Mouse (Mus musculus) kidney, adult 9 months (tissue): ENCODE measurements at regions not wholly inside any gene's neighbourhood (a gene's known extent, or its start where the extent isn't known, plus 50 kb on each side); places are given as distances from the start of the nearest gene placed in this dataset.

ENCODE experiments used
- DNase-seq: peaks from one replicate; pipeline ENCODE4 v3.0.0; 2022

- DNase-seq = no peak
Measured at GRCm38 (mm10) chr7:137888731-137889130, 451.3 kb downstream of the Glrx3 start.

- DNase-seq = no peak
Measured at GRCm38 (mm10) chr7:137906424-137907060, 469.1 kb downstream of the Glrx3 start.

GRCm38 (mm10) chr7:137909456-137909855, 472.0 kb downstream of the Glrx3 start:
- peak; percentile 48 for DNase-seq

DNA sequence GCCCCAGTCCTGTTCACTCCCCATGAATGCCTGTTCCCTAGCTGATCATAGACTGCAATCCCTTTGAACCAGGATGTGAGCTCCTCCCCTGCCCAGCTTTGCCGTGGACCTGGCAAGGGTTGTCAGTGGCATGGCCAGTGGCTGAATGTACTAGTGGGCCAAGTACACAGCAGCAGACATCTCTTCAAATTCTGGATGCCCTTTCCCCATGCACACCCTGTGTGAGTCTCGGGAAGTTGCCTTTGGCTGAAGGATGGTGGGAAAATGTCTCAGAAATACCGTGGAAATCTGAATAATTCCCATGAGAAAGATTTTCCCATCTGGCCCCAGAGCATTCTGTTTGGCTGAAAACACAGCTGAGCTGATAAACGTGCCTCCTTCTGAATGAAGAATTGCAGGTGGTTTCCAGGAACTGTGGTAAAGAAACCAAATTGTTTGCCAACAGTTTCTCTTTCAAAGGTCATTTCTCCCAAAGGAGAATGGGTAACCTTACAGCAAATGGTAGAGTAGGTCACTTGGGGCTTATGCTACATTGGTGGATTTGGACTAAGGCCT, 476.2 kb downstream of the Glrx3 start:
- DNase-seq = no peak

GRCm38 (mm10) chr7:137914506-137914905, 477.1 kb downstream of the Glrx3 start:
- peak; percentile 79 for DNase-seq

GRCm38 (mm10) chr7:137916351-137916750, 478.9 kb downstream of the Glrx3 start:
- DNase-seq = no peak

GRCm38 (mm10) chr7:137924464-137925167, 472.9 kb downstream of the Tcerg1l start:
- no peak for DNase-seq

DNA sequence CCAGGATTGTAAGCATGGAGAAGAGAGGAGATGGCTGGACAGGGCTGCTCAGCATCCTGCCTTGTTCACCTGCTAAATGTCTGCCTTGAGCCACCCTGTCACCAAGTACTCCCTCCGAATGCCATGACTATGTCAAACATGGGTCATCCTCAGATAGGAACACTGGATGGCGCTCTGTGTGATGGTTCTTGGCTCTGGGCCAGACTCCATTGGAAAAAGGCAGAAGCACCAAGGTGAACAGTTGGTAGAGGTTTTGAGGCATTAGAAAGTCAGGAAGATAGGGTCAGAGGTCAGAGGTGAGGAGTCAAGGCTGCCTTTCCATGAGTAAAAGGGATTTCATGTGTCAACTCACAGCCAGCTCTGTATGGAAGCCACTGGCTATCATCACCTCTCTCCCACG, 471.9 kb downstream of the Tcerg1l start:
- no peak for DNase-seq

DNA sequence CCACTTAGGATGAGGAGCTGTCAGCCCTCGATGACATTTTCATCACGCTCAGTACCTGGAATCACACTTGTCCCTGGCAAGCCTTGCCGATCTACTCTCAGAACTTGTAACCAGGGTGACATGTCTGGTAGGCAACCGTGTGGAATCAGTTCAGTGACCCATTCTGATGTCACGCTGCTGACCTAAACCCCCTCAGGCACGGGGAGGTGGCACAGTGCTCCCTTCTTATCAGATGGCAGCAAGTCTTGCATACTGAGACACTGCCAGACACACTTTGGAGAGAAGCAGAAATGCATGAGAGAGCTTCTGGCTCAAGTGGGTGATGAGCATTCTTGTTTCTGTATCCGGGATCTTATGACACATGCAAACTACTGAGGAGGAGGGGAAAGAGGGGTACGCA, 470.2 kb downstream of the Tcerg1l start:
- no peak for DNase-seq

DNA sequence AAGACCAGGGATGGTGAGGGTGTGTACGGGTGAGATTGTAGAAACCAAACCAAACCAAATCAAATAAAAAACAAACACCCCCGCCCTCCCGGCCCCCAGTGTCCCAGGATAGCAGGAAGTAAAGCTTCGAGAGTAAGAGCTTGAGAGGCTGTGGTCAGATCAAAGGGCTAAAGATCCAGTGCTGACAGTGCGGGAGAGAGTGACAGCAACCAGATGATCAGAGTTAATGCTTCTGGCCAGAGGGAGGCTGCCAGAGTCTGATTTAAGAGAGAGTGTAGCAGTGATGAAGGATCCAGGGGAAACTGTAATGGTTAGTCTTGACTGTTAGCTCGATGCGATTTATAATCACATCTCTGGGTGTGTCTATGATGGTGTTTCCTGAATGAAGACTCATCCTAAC, 467.3 kb downstream of the Tcerg1l start:
- no peak for DNase-seq

GRCm38 (mm10) chr7:137935896-137936295, 461.6 kb downstream of the Tcerg1l start:
- peak; percentile 47 for DNase-seq

DNA sequence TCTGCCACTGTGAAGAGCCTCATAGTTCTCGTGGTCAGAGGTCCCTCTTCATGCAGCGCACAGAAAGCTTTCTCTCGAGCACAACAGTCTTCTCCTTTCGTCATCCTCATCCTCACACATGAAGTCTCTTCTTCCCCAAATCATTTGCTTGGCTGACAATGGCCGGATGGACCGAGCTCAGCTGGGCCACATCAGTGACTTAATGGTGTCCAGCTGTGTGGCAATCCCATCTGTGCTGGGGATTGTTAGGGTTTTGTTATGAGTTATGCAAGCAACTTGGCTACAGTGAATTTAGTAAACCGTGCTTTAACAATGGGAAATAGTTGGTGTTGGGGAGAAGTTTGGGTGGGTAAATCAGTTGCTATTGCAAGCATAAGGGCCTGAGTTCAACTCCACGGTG, 458.4 kb downstream of the Tcerg1l start:
- no peak for DNase-seq

DNA sequence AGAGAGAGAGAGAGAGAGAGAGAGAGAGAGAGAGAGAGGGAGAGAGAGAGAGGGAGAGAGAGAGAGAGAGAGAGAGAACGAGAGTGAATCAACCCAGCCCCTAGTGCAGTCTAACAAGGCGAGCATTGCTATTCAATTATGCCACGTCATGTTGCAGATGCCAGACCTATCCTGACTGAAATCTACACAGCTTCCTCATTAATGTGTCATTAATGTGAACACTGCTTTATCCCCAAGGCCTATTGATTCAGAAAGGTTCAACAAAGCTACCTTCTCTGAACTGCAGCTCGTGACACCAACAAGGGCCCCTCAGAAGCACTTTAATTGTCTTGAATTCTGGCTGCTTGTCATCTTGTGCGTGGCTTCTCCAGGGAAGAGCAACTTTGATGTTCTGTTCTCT, 457.4 kb downstream of the Tcerg1l start:
- DNase-seq = no peak

- peak; percentile 3 for DNase-seq
Measured at GRCm38 (mm10) chr7:137944991-137945390, 452.5 kb downstream of the Tcerg1l start.

GRCm38 (mm10) chr7:137947424-137947823, 450.1 kb downstream of the Tcerg1l start:
- DNase-seq = no peak

GRCm38 (mm10) chr7:137957354-137957753, 440.2 kb downstream of the Tcerg1l start:
- no peak for DNase-seq

GRCm38 (mm10) chr7:137957848-137958247, 439.7 kb downstream of the Tcerg1l start:
- DNase-seq = no peak

DNA sequence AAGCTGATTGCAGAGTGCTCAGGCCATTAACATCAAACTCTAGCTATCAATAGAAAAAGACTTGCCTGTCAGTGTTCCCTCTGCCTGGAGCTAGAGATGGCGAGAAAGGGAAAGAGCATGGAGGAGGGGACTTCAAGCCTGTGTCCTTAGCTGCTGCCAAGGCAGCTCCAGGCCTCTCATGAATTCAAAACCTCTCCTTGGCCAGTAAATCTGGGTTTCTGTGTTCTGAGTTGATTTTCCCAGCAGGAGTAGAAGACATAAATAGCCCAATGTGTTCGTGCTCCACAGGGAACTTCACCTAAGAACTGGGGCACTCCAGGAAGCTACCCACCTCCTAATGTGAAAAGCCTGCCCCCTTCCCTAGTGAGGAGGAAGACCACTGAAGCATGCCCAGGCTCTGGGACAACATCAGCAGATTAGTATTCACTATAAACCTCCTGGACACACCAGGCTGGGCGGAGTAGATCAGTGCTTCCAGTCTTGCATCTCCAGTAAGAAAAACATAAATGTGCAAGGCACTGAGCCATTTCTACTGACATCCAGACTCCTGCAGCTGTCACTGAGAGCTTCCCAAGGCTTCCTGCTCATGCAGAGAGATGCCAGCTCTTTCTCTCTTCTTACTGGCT, 433.9 kb downstream of the Tcerg1l start:
- DNase-seq = no peak

DNA sequence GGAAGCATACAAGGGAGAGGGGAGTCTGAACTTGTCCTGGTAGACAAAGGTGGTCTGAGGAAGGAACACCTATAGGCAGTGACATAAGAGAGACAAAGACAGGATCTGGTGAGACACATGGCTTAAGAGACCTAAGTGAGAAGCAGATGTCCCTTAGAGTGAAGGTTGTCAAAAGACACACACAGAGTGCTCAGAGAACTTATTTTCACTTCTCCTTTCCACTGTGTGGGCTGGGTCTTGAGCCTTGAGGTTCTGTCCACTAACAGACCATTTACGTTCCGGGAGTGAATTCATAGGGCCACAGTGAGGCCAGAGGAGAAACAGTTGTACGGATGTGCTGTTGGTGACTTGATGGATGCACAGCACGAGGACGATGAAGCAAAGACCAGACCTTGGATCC, 422.8 kb downstream of the Tcerg1l start:
- DNase-seq = no peak

- no peak for DNase-seq
Measured at GRCm38 (mm10) chr7:137977527-137977926, 420.0 kb downstream of the Tcerg1l start.

- no peak for DNase-seq
Measured at GRCm38 (mm10) chr7:137979361-137979760, 418.2 kb downstream of the Tcerg1l start.

DNA sequence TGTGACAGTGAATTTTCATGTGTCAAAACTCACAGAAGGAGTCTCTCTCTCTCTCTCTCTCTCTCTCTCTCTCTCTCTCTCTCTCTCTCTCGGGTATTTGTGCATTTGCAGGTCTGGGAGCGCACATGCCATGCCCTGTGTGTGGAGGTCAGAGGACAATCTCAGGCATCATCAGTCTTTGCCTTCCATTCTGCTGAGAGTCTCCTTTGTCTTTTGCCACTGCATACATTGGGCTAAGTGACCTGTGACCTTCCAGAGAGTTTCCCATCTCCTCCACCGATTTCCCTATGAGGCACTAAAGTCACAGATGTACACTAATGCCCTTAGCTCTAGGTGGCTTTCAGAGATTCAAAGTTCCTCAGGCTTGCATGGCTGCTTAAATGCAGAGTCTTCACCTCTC, 391.7 kb downstream of the Tcerg1l start:
- no peak for DNase-seq

GRCm38 (mm10) chr7:138006971-138007370, 390.6 kb downstream of the Tcerg1l start:
- no peak for DNase-seq

GRCm38 (mm10) chr7:138008601-138009000, 388.9 kb downstream of the Tcerg1l start:
- no peak for DNase-seq
